Mouse (Mus musculus): Measurements from ENCODE around the gene Ccdc157. TPM values are rescaled to one million over a fixed set of nuclear protein-coding genes. Genes with fewer than 3 reads are reported as not detected.

The Ccdc157 gene
- total and polyA plus RNA-seq, 2 experiments = 4.5 to 9.3 TPM

DNA sequence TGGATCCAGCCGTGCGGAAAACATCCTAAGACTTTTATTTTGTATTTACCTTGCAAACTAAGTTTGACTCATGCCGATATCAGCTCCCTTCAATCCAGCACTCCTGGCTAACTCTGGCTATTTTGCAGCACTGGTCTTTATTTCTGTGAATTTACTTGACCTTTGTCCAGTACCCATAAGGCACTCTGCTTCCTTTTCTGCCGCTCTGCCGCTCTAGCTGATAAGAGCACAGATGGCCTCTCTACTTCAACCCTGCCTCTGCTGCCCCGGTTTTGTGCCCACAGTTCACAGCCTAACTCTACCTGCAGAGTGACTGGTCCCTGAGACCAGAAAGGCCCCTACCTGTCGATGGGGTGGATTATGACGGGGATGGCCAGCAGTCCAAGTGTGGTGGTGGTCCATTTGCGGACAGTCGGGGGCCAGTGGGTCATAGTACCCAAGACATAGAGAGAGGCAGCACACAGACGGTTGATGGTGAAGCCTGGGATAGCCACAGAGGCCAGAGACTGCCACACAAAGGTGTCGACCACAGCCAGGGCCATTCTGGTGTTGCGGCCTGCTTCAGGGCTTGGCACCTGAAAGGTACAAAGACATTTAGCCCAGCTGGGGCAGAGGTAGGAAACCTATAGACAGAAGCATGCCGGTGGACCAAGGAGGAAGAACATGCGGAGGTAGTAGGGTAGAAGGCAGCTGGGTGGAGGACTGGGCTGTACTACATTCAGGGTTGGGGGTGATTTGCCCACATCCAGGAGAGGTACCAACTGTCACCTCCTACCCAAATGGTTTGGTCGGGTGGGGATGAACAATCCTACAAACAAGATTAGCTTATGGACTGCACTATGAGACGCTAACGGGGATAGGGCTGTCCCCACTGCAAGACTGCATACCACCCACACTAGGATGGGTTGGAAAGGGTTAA lies 66.4 kb downstream of the Ccdc157 start:
- peak overlapping the region; percentile 67 for H3K9ac ChIP-seq (ENCODE audit: low read depth, low read length)
- DNase-seq (ENCODE audit: extremely low read depth, low read depth, low spot score) = peak; percentile 86

More for the DNA sequence above, 66.4 kb downstream of the Ccdc157 start:
- H3K4me1 ChIP-seq (ENCODE audit: control insufficient read depth, insufficient read depth, low read length) = peaks cover 12% of the 10 kb centered on the region
- peak overlapping the region; percentile 66 for H3K27ac ChIP-seq (replicated peaks; ENCODE audit: insufficient read depth, low read depth, low read length)
- H3K79me2 ChIP-seq (ENCODE audit: control insufficient read depth, insufficient read depth, low read length) = no peaks in the 10 kb centered on the region
- peaks cover 26% of the 10 kb centered on the region; the same call in 1 of the 2 replicates for H3K36me3 ChIP-seq (ENCODE audit: control insufficient read depth, insufficient read depth, low read length)
- H3K27me3 ChIP-seq (ENCODE audit: control insufficient read depth, insufficient read depth, low read length) = no peaks in the 10 kb centered on the region
- WGBS = 44% methylated on average over 18 of the region's 18 CpGs
- peak overlapping the region; percentile 41 for H3K4me3 ChIP-seq (ENCODE audit: insufficient read depth, low read depth, low read length)
- no peak for TF ChIP-seq CTCF (IDR thresholded peaks at IDR 0.05; ENCODE audit: low read depth, low read length)
- TF ChIP-seq POLR2A (IDR thresholded peaks at IDR 0.05; ENCODE audit: extremely low read depth, insufficient read depth, low read length) = no peak

Other genes starting within 250 kb of the Ccdc157 start
- gene Slc35e4, start 245.6 kb downstream of the Ccdc157 start, total RNA-seq (2014; rRNA removed) = 0.18 and 0.34 TPM in 2 replicates
- 0.27 and 0.46 TPM in 2 replicates for gene Slc35e4, start 245.6 kb downstream of the Ccdc157 start, polyA plus RNA-seq (2012; rRNA removed)
- 101 and 110 TPM in 2 replicates for gene Tcn2, start 228.1 kb downstream of the Ccdc157 start, total RNA-seq (2014; rRNA removed)
- 211 and 236 TPM in 2 replicates for gene Tcn2, start 228.1 kb downstream of the Ccdc157 start, polyA plus RNA-seq (2012; rRNA removed)
- gene Pes1, start 196.3 kb downstream of the Ccdc157 start, total RNA-seq (2014; rRNA removed) = 17.9 and 20.8 TPM in 2 replicates
- gene Pes1, start 196.3 kb downstream of the Ccdc157 start, polyA plus RNA-seq (2012; rRNA removed) = 17.9 and 22.2 TPM in 2 replicates
- 0.09 TPM in 1 of 2 replicates, not detected in the other for gene 4930556J24Rik, start 183.5 kb downstream of the Ccdc157 start, total RNA-seq (2014; rRNA removed)
- not detected in 2 replicates for gene 4930556J24Rik, start 183.5 kb downstream of the Ccdc157 start, polyA plus RNA-seq (2012; rRNA removed)
- 2.2 and 2.6 TPM in 2 replicates for gene Gal3st1, start 176.7 kb downstream of the Ccdc157 start, total RNA-seq (2014; rRNA removed)
- gene Gal3st1, start 176.7 kb downstream of the Ccdc157 start, polyA plus RNA-seq (2012; rRNA removed) = 1.4 and 4.4 TPM in 2 replicates
- gene Sec14l4, start 128.8 kb downstream of the Ccdc157 start, total RNA-seq (2014; rRNA removed) = 97.5 and 130 TPM in 2 replicates
- gene Sec14l4, start 128.8 kb downstream of the Ccdc157 start, polyA plus RNA-seq (2012; rRNA removed) = 92.9 and 108 TPM in 2 replicates
- not detected in 2 replicates for gene Sec14l3, start 95.5 kb downstream of the Ccdc157 start, total RNA-seq (2014; rRNA removed)
- not detected in 2 replicates for gene Sec14l3, start 95.5 kb downstream of the Ccdc157 start, polyA plus RNA-seq (2012; rRNA removed)
- 16.6 and 23.4 TPM in 2 replicates for gene Mtfp1, start 64.8 kb downstream of the Ccdc157 start, total RNA-seq (2014; rRNA removed)
- 39.2 and 41.5 TPM in 2 replicates for gene Mtfp1, start 64.8 kb downstream of the Ccdc157 start, polyA plus RNA-seq (2012; rRNA removed)
- 302 and 310 TPM in 2 replicates for gene Sec14l2, start 36.9 kb downstream of the Ccdc157 start, total RNA-seq (2014; rRNA removed)
- gene Sec14l2, start 36.9 kb downstream of the Ccdc157 start, polyA plus RNA-seq (2012; rRNA removed) = 349 and 371 TPM in 2 replicates
- 10.3 and 10.8 TPM in 2 replicates for gene Rnf215, start 25.1 kb downstream of the Ccdc157 start, total RNA-seq (2014; rRNA removed)
- 11.3 and 13.1 TPM in 2 replicates for gene Rnf215, start 25.1 kb downstream of the Ccdc157 start, polyA plus RNA-seq (2012; rRNA removed)
- 4.3 and 4.6 TPM in 2 replicates for gene Sf3a1, start 57 bp upstream of the Ccdc157 start, total RNA-seq (2014; rRNA removed)
- 10.0 and 12.2 TPM in 2 replicates for gene Sf3a1, start 57 bp upstream of the Ccdc157 start, polyA plus RNA-seq (2012; rRNA removed)
- gene Tbc1d10a, start 26.5 kb upstream of the Ccdc157 start, total RNA-seq (2014; rRNA removed) = 23.4 and 23.6 TPM in 2 replicates
- gene Tbc1d10a, start 26.5 kb upstream of the Ccdc157 start, polyA plus RNA-seq (2012; rRNA removed) = 18.5 and 22.9 TPM in 2 replicates
- gene Castor1, start 57.9 kb upstream of the Ccdc157 start, total RNA-seq (2014; rRNA removed) = 1.4 and 1.7 TPM in 2 replicates
- gene Castor1, start 57.9 kb upstream of the Ccdc157 start, polyA plus RNA-seq (2012; rRNA removed) = 2.3 and 2.5 TPM in 2 replicates
- 0.47 TPM in 1 of 2 replicates, not detected in the other for gene Osm, start 76.1 kb upstream of the Ccdc157 start, total RNA-seq (2014; rRNA removed)
- gene Osm, start 76.1 kb upstream of the Ccdc157 start, polyA plus RNA-seq (2012; rRNA removed) = not detected in 2 replicates
- not detected in 2 replicates for gene Lif, start 97.3 kb upstream of the Ccdc157 start, total RNA-seq (2014; rRNA removed)
- 0.02 TPM in 2 replicates for gene Lif, start 97.3 kb upstream of the Ccdc157 start, polyA plus RNA-seq (2012; rRNA removed)

All from liver, adult 2 months (tissue).